Mouse (Mus musculus): Measurements from ENCODE around the gene Nav2.

DNA sequence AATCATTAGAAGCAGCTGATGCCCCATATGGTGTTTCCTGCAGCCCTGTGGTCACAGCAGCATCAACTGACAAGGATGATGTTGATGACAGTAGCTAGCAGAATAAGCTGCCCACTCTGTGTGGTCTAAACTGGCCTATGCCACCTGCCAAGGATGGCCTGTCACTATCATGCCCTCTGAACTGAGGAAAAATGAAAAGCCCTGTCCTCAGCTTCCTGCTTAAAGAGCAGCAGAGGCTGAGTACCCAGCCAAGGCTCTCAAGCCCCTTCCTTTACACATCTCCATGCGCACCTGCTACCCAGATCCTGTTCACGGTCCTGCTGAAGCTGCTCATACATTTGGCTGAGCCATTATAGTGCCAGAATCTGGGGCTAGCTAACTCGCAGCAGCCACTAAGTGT, 193.7 kb downstream of the Nav2 start:
- TF ChIP-seq CTCF (IDR thresholded peaks at IDR 0.05; ENCODE audit: extremely low read depth, insufficient read depth, low read length) = no peak
- TF ChIP-seq POLR2A (IDR thresholded peaks at IDR 0.05; ENCODE audit: extremely low read depth, insufficient read depth, low read length) = no peak

Data from cortical plate, adult 2 months (tissue).